Mouse (Mus musculus) E14TG2a.4 (cell line): Measurements from ENCODE around the gene Adora3.

Experiments
- CTCF ChIP-seq: conservative IDR thresholded peaks from 2 replicates; pipeline ENCODE4 v1.5.1; 2014; ENCODE audit warnings: low read length
- NANOG ChIP-seq: IDR thresholded peaks from 2 replicates; pipeline ENCODE4 v1.6.1; 2014; ENCODE audit warnings: borderline replicate concordance, low read length, mixed read lengths

DNA sequence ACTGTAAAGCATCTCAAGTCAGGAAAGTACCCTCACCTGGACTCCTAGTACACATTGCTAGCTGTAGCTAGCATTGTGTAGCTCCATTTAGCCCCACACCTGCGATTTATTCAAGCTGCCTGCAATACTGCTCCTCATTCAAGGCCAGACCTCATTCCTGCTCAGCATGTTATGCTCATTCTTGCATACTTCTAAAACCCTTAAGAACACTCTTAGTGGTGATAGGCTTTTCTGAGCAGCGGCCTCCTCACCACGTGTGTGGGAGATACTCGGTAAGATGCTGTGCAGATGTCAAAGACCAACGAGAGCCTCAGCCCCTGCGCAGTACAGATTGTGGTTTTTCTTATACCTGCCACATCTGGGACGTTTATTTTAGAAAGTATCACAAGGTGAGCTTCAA lies 59.2 kb downstream of the Adora3 start:
- TF ChIP-seq CTCF, result no peak
- no peak for TF ChIP-seq NANOG
